Mouse (Mus musculus): ENCODE measurements around the gene Uba52.

DNA sequence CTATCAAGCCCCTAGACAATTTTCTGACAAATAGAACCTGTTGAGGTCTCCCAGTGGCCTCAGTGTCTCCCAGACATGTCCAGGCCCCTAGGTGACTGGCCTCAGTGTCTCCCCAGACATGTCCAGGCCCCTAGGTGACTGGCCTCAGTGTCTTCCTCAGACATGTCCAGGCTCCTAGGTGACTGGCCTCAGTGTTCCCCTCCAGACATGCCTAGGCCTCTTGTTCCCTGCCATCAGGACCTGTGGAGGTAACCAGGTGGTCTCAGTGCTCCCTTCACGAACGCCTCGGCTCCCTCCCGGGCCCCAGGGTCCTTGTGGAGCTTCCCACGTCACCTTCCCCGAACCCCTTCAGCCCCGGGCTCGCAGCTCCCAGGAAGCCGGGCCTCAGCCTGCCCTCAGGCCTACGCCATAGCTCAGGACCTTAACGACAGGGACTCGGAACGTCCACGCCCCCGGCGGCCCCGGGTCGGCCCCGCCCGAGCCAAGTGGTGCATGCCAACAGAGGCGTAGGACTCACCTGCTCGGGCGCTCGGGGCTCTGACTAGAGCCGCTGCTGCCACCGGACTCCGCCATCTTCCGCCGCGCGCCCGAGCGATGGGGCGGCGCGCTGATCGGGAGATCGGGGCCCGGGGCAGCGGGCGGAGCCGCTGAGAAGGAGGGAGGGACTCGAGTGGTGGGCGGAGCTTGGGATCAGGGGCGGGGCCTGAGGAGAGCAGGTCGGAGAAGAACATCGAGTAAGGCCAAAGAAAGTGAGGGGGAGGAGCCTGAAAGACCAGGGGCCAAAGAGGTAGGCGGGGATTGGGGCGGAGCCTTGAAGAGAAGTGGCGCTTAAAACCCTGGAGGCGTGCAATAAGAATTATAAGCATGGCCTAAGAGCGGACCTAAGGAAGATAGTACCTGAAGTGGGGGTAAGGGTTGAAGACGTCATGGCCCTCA, 34.0 kb downstream of the Uba52 start, which contains the start of gene Klhl26:
- TF ChIP-seq CTCF (IDR thresholded peaks at IDR 0.05; ENCODE audit: control insufficient read depth, insufficient read depth, insufficient replicate concordance, low read depth, low read length) (no peak), POLR2A (IDR thresholded peaks at IDR 0.05; ENCODE audit: control insufficient read depth, low read depth, low read length) (no peak)

Measured in testis, adult 2 months (tissue).